Mouse (Mus musculus): ENCODE measurements around the gene Avp. TPM values are rescaled to one million over a fixed set of nuclear protein-coding genes. Genes with fewer than 3 reads are reported as not detected.

Avp gene
- polyA plus RNA-seq (2015; fragmentation: Nextera tagmentation; extraction: Ambion mirVana), result not detected in 2 replicates

GRCm38 (mm10) chr2:130582552-130582951 is at the start of gene Avp:
Avp (minus strand) TSS chr2:130582554.
- H3K36me3 ChIP-seq, result no peaks in the 10 kb centered on the region
- H3K27me3 ChIP-seq, result peaks cover 57% of the 10 kb centered on the region
- ATAC-seq (replicated peaks; ENCODE audit: low FRiP score), result no peak
- no peaks in the 10 kb centered on the region for H3K9me3 ChIP-seq (replicated peaks)
- peaks cover 19% of the 10 kb centered on the region for H3K4me1 ChIP-seq
- H3K4me2 ChIP-seq, result peak within 1 kb of the TSS; percentile 63; the same call in 1 of the 2 replicates
- WGBS, result 43% methylated on average over 10 of the region's 10 CpGs
- no peak within 1 kb of the TSS for H3K27ac ChIP-seq
- no peak within 1 kb of the TSS for H3K9ac ChIP-seq
- no peak within 1 kb of the TSS for H3K4me3 ChIP-seq (replicated peaks)

GRCm38 (mm10) chr2:130629839-130630203 is 47.5 kb upstream of the Avp start, which contains the start of the genes Fastkd5 and Ubox5:
Fastkd5 (minus strand) TSS chr2:130630027.
Ubox5 (minus strand) TSS chr2:130630038.
- Histone ChIP-seq H3K9me3 (replicated peaks) (no peaks in the 10 kb centered on the region), H3K9ac (peak within 1 kb of the TSS; percentile 83), H3K4me3 (replicated peaks) (peak within 1 kb of the TSS; percentile 73), H3K4me1 (peaks cover 28% of the 10 kb centered on the region), H3K4me2 (peak within 1 kb of the TSS; percentile 90), H3K27ac (peak within 1 kb of the TSS; percentile 81), H3K27me3 (peaks cover 14% of the 10 kb centered on the region), H3K36me3 (peaks cover 29% of the 10 kb centered on the region)
- peak; percentile 83 for ATAC-seq (replicated peaks; ENCODE audit: low FRiP score)
- WGBS, result under 1% methylated on average over 25 of the region's 25 CpGs

- H3K27ac ChIP-seq, result peak overlapping the region; percentile 81
- H3K4me1 ChIP-seq, result peaks cover 22% of the 10 kb centered on the region
- peaks cover 8% of the 10 kb centered on the region for H3K27me3 ChIP-seq
- peak overlapping the region; percentile 90 for H3K4me2 ChIP-seq
- peaks cover 32% of the 10 kb centered on the region for H3K36me3 ChIP-seq
- H3K9me3 ChIP-seq (replicated peaks), result no peaks in the 10 kb centered on the region
- peak; percentile 40 for ATAC-seq (replicated peaks; ENCODE audit: low FRiP score)
- H3K9ac ChIP-seq, result peak overlapping the region; percentile 83
- peak overlapping the region; percentile 73 for H3K4me3 ChIP-seq (replicated peaks)
- WGBS, result 2% methylated on average over 37 of the region's 37 CpGs
Observed at GRCm38 (mm10) chr2:130629080-130629838, 46.9 kb upstream of the Avp start.

DNA sequence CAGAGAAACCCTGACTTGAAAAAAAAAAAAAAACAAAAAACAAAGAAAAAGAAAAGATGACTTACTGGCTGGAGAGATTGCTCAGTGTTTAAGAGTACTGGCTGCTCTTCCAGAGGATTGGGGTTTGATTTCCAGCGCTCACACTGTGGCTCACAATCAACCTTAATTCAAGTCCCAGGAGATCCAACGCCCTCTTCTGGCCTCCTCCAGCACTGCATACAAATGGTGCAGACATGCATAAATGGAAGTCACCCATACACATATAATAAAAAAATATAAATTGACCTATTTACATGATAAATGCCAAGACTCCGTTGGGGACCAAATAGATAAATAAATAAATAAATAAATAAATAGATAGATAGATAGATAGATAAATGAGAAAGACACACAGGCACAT is 46.1 kb upstream of the Avp start:
- H3K4me3 ChIP-seq (replicated peaks), result peak overlapping the region; percentile 73
- no peak for ATAC-seq (replicated peaks; ENCODE audit: low FRiP score)
- H3K9me3 ChIP-seq (replicated peaks), result no peaks in the 10 kb centered on the region
- no peaks in the 10 kb centered on the region for H3K27me3 ChIP-seq
- 62% methylated on average over 3 of the region's 3 CpGs for WGBS
- H3K36me3 ChIP-seq, result peaks cover 37% of the 10 kb centered on the region
- no peak overlapping the region; the same call in 1 of the 2 replicates for H3K9ac ChIP-seq
- H3K4me1 ChIP-seq, result peaks cover 14% of the 10 kb centered on the region
- H3K27ac ChIP-seq, result no peak overlapping the region
- peak overlapping the region; percentile 90 for H3K4me2 ChIP-seq

GRCm38 (mm10) chr2:130618972-130619371 is 36.6 kb upstream of the Avp start:
- 91% methylated on average over 7 of the region's 7 CpGs for WGBS

GRCm38 (mm10) chr2:130613091-130613490 is 30.7 kb upstream of the Avp start:
- H3K27ac ChIP-seq, result no peak overlapping the region
- peaks cover 48% of the 10 kb centered on the region for H3K36me3 ChIP-seq
- WGBS, result 72% methylated on average over 3 of the region's 3 CpGs
- H3K27me3 ChIP-seq, result no peaks in the 10 kb centered on the region
- H3K4me2 ChIP-seq, result no peak overlapping the region
- no peak overlapping the region for H3K4me3 ChIP-seq (replicated peaks)
- H3K4me1 ChIP-seq, result no peaks in the 10 kb centered on the region
- no peaks in the 10 kb centered on the region for H3K9me3 ChIP-seq (replicated peaks)
- ATAC-seq (replicated peaks; ENCODE audit: low FRiP score), result no peak
- H3K9ac ChIP-seq, result no peak overlapping the region

More at GRCm38 (mm10) chr2:130618972-130619371, 36.6 kb upstream of the Avp start:
- Histone ChIP-seq H3K4me2 (no peak overlapping the region), H3K9ac (no peak overlapping the region), H3K36me3 (peaks cover 75% of the 10 kb centered on the region), H3K4me1 (no peaks in the 10 kb centered on the region), H3K27ac (no peak overlapping the region), H3K27me3 (no peaks in the 10 kb centered on the region), H3K4me3 (replicated peaks) (no peak overlapping the region), H3K9me3 (replicated peaks) (no peaks in the 10 kb centered on the region)
- no peak for ATAC-seq (replicated peaks; ENCODE audit: low FRiP score)

DNA sequence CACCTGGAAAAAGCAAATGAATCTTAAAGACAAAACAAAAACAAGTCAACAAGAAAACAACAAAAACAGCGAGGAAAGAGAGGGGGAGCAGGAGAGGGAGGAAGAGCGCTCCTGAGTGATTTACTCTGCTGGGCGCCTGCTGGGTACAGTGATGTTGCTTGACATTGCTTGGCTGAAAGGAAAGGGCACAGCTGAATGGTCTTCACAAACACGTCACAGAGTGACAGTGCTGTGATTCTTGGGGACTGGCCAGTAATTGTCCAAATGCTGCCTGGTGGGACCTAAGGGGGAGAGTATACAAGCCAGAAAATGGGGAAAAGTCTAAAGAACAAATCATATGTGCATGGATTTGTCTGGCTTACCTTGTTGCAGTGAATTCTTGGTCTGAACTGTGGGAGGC is 19.8 kb upstream of the Avp start:
- H3K4me1 ChIP-seq, result no peaks in the 10 kb centered on the region
- peaks cover 66% of the 10 kb centered on the region for H3K36me3 ChIP-seq
- ATAC-seq (replicated peaks; ENCODE audit: low FRiP score), result no peak
- H3K27me3 ChIP-seq, result no peaks in the 10 kb centered on the region
- H3K9ac ChIP-seq, result no peak overlapping the region
- 85% methylated on average over 4 of the region's 4 CpGs for WGBS
- no peak overlapping the region for H3K4me2 ChIP-seq
- H3K27ac ChIP-seq, result no peak overlapping the region
- no peak overlapping the region for H3K4me3 ChIP-seq (replicated peaks)
- no peaks in the 10 kb centered on the region for H3K9me3 ChIP-seq (replicated peaks)

DNA sequence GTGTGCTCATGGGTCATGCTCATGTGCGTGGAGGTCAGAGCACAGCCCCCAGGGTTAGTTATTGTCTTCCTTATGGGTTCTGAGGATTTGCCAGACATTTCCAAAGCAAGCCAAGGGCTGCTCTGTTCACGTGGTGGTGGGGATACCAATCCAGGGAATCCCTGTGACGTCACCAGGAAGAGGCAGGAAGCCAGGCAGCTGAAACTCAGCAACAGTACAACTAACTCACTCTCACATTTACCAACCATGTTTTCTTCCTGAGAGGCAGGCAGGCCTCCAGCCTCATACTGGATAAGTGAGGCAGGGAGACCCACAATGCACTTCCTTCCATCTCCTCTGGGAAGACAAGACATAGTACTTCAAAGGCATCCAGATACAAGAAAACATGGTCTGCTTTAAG is 16.0 kb upstream of the Avp start:
- 76% methylated on average over 3 of the region's 3 CpGs for WGBS
- Histone ChIP-seq H3K4me2 (no peak overlapping the region), H3K9ac (no peak overlapping the region), H3K27me3 (no peaks in the 10 kb centered on the region), H3K4me1 (no peaks in the 10 kb centered on the region), H3K36me3 (peaks cover 89% of the 10 kb centered on the region), H3K4me3 (replicated peaks) (no peak overlapping the region), H3K9me3 (replicated peaks) (no peaks in the 10 kb centered on the region), H3K27ac (no peak overlapping the region)
- no peak for ATAC-seq (replicated peaks; ENCODE audit: low FRiP score)

DNA sequence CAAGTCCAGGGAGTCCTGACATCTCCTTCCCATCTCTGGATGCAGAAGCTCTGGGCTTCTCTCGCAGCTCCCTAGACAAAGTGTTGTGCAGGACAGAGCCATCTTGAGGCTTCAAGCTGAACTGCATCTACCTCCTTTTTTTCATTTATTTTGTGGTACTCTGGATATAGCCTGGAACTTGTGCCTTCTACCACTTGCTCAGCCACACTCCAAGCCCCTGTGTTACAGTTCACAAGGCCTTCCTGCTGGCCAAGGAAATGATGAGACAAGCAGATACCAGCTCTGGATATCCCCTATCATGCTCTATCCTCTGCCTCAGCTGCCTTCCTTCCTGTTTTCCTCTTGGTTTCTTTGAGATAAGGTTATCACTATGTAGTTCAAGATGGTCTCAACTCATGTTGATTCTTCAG is 15.3 kb upstream of the Avp start:
- WGBS, result 14% methylated on average over 1 of the region's 1 CpGs
- Histone ChIP-seq H3K4me1 (no peaks in the 10 kb centered on the region), H3K27ac (no peak overlapping the region), H3K9ac (no peak overlapping the region), H3K9me3 (replicated peaks) (no peaks in the 10 kb centered on the region), H3K4me3 (replicated peaks) (no peak overlapping the region), H3K4me2 (no peak overlapping the region), H3K36me3 (peaks cover 86% of the 10 kb centered on the region), H3K27me3 (no peaks in the 10 kb centered on the region)
- ATAC-seq (replicated peaks; ENCODE audit: low FRiP score), result no peak

DNA sequence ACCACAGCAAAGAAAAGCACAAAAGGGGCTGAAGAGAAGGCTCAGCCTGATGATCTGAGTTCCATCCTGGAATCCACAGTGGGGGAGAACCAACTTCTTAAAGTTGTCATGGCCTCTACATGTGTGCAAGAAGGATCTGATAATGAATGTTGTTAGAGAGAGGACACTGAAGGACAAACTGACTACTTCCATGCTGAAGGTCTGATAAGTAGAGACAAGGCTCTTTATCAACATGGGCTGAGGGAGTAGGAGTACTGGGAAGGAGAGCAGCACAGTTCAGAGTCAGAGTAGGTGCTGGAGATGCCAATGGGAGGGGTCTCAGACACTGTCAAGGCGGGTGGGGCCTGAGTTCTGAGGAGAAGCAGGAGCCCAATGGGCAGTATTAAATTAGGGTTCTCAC is 13.2 kb upstream of the Avp start:
- Histone ChIP-seq H3K27me3 (no peaks in the 10 kb centered on the region), H3K36me3 (peaks cover 80% of the 10 kb centered on the region), H3K4me2 (no peak overlapping the region), H3K9ac (no peak overlapping the region), H3K27ac (no peak overlapping the region), H3K4me1 (no peaks in the 10 kb centered on the region), H3K4me3 (replicated peaks) (no peak overlapping the region), H3K9me3 (replicated peaks) (no peaks in the 10 kb centered on the region)
- ATAC-seq (replicated peaks; ENCODE audit: low FRiP score), result no peak
- 85% methylated on average over 1 of the region's 1 CpGs for WGBS

DNA sequence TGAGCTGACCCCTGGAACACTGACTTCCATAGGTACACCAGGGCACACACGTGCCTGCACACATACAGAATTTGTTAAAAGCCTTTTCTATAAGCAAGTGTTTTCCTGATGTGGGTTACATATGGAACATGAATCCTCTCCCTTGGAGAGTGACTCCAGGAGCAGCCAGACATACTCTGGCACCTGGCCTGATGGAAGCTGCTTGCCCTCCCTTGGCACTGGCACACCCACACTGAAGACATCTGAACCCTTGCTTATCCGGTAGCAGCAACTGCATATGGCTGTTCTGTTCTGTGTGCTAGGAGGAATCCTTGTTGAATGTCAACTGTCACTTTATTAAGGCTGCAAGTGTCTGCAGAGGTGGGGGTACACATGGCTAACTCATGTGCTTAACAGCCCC is 8.7 kb upstream of the Avp start:
- WGBS, result 94% methylated on average over 2 of the region's 2 CpGs
- Histone ChIP-seq H3K4me3 (replicated peaks) (no peak overlapping the region), H3K9me3 (replicated peaks) (no peaks in the 10 kb centered on the region), H3K4me1 (no peaks in the 10 kb centered on the region), H3K27me3 (no peaks in the 10 kb centered on the region), H3K27ac (no peak overlapping the region), H3K9ac (no peak overlapping the region), H3K36me3 (peaks cover 45% of the 10 kb centered on the region), H3K4me2 (no peak overlapping the region)
- no peak for ATAC-seq (replicated peaks; ENCODE audit: low FRiP score)

- Histone ChIP-seq H3K4me2 (no peak overlapping the region), H3K27ac (no peak overlapping the region), H3K27me3 (no peaks in the 10 kb centered on the region), H3K36me3 (peaks cover 32% of the 10 kb centered on the region), H3K4me3 (replicated peaks) (no peak overlapping the region), H3K9ac (no peak overlapping the region), H3K9me3 (replicated peaks) (no peaks in the 10 kb centered on the region), H3K4me1 (no peaks in the 10 kb centered on the region)
- WGBS, result 90% methylated on average over 2 of the region's 2 CpGs
- no peak for ATAC-seq (replicated peaks; ENCODE audit: low FRiP score)
Observed at GRCm38 (mm10) chr2:130589761-130590160, 7.4 kb upstream of the Avp start.

All from kidney, embryonic 15.5 days (tissue).